Comparison of ENCODE assay signal across 10 mouse cellular contexts in the genomic region with DNA sequence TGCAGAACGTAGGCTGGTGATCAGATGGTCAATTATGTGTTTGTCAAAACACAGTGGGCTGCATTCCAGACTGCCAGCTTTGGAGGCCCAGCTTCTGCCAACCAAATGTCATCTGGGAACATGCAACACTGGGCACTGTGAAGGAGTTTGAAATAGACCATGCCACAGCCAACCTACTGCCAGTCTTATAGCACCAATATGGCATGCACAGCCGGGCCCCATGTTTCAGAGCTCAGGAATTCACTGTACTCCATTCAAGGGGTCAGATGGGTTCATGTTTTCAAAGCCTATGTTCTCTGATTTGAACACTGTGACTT.
DNase-seq lines count a peak whose midpoint lies in the region; ATAC-seq lines count a peak whose summit lies in the region.
"Had no signal": no experiment of that assay in that cellular context is flagged by ENCODE, and none has a peak within 500 bp of the region (broad histone marks: within the 10 kb centered on the region; RNA-seq: fewer than 3 reads in every experiment).

No protein-coding gene starts in this region.

- H3K9me3 ChIP-seq in forebrain, embryonic 13.5 days (replicated peaks) = no peaks in the 10 kb centered on the region
- no peaks in the 10 kb centered on the region for H3K9me3 ChIP-seq in forebrain, embryonic 12.5 days
- H3K9me3 ChIP-seq: lung, embryonic 15.5 days had no signal

- H3K4me2 ChIP-seq in forebrain, embryonic 13.5 days = no peak overlapping the region
- no peak overlapping the region for H3K4me2 ChIP-seq in forebrain, embryonic 12.5 days
- H3K4me2 ChIP-seq: lung, embryonic 15.5 days had no signal

- H3K27ac ChIP-seq in forebrain, embryonic 13.5 days = no peak overlapping the region
- H3K27ac ChIP-seq in forebrain, embryonic 12.5 days = no peak overlapping the region
- H3K27ac ChIP-seq: lung, embryonic 15.5 days had no signal

- H3K4me3 ChIP-seq in forebrain, embryonic 13.5 days = no peak overlapping the region
- H3K4me3 ChIP-seq in forebrain, embryonic 12.5 days (replicated peaks) = no peak overlapping the region
- H3K4me3 ChIP-seq: lung, embryonic 15.5 days had no signal

- H3K9ac ChIP-seq in forebrain, embryonic 13.5 days = no peak overlapping the region
- H3K9ac ChIP-seq in forebrain, embryonic 12.5 days = no peak overlapping the region
- H3K9ac ChIP-seq: lung, embryonic 15.5 days had no signal

- H3K36me3 ChIP-seq in forebrain, embryonic 13.5 days (ENCODE audit: poor library complexity, severe bottlenecking) = no peaks in the 10 kb centered on the region
- H3K36me3 ChIP-seq in forebrain, embryonic 12.5 days (replicated peaks) = no peaks in the 10 kb centered on the region
- H3K36me3 ChIP-seq: lung, embryonic 15.5 days had no signal

- H3K4me1 ChIP-seq in forebrain, embryonic 13.5 days = peaks cover 45% of the 10 kb centered on the region
- H3K4me1 ChIP-seq in forebrain, embryonic 12.5 days = peaks cover 25% of the 10 kb centered on the region
- H3K4me1 ChIP-seq: lung, embryonic 15.5 days had no signal

- ATAC-seq in forebrain, embryonic 13.5 days = peak; percentile 84
- ATAC-seq in forebrain, embryonic 12.5 days (ENCODE audit: low FRiP score) = no peak
- no peak for ATAC-seq in inflammation-experienced regulatory T-cells, adult 6 months

- 44% methylated on average over 2 of the region's 2 CpGs for WGBS in forebrain, embryonic 13.5 days
- WGBS in forebrain, embryonic 12.5 days = 70% methylated on average over 2 of the region's 2 CpGs

- H3K27me3 ChIP-seq in forebrain, embryonic 13.5 days = no peaks in the 10 kb centered on the region
- no peaks in the 10 kb centered on the region for H3K27me3 ChIP-seq in forebrain, embryonic 12.5 days
- H3K27me3 ChIP-seq: lung, embryonic 15.5 days had no signal

- DNase-seq in left cerebral cortex, postnatal 4 days = peak; percentile 86
- no peak for DNase-seq in left cerebral cortex, adult 11 months (ENCODE audit: low spot score)
- DNase-seq in cerebellum, postnatal 36 days = peak; percentile 71 to 75
- DNase-seq in layer of hippocampus, adult 9-11 months = peak; percentile 76
- DNase-seq in spleen, postnatal 36 days (ENCODE audit: low spot score in 2 of 2) = no peak
- DNase-seq: kidney, adult 18-20 months had no signal

- intact Hi-C loops in left cerebral cortex, postnatal 4 days (cut with DNase I) = no loop called here

Comparison
In these comparisons a context has a peak if more than half of its experiments do, and no peak if none do; other contexts are left out.
1. DNase-seq: peak in left cerebral cortex, postnatal 4 days (single experiment), cerebellum, postnatal 36 days (2 of 2) and layer of hippocampus, adult 9-11 months (single experiment); none in left cerebral cortex, adult 11 months (single experiment) and spleen, postnatal 36 days (0 of 2).